Mouse (Mus musculus) v-Abl transformed pro-B cells (cell line): ENCODE measurements around the gene Tnik.

Experiments used
- in situ Hi-C, 2 experiments: fragments of 400-800 bp; cut with MboI; formaldehyde crosslinking; loops; one replicate each; pipeline ENCODE4 v1.15.1; 2025; ENCODE audit not compliant: unreplicated experiment in 2 of 2

The Tnik gene

DNA sequence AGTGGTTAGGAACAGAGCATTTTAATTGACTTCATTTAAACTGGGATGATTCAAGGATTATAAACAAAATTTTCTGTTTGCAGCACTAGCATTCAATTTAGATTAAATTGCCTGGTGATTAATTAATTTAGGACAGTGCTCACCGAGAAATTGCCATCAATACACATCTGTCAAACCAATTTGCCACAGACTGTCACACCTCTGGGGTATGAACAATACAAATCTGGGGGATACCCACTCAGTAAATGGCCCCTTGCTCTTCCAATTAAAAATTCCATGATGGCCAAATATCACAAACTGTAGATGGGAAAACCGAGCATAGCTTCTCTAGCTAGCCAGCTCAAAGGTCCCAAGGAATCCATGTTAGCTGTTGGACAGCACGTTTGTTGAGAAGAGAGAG lies 419.4 kb downstream of the Tnik start:
- in situ Hi-C loops = no loop called here

DNA sequence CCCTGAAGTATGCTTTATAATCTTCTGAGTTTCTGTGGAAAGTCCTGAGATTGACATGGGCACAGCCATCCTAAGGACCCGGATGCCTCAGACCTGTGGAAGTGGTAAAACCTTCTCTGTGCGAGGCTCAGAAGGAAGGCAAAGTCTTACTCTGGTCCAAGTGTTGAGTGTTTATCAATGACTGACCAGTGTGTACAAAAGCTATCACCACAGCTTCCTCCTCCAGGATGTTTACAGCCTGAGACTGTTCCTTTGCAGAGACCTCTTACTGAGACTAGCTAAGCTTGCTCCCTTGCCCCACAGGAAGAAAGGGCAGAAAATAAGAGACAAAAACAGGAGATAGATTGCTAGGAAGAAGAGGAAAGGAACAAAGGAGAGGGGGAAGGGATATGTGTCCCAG lies 422.5 kb downstream of the Tnik start:
- in situ Hi-C loops = no loop called here

DNA sequence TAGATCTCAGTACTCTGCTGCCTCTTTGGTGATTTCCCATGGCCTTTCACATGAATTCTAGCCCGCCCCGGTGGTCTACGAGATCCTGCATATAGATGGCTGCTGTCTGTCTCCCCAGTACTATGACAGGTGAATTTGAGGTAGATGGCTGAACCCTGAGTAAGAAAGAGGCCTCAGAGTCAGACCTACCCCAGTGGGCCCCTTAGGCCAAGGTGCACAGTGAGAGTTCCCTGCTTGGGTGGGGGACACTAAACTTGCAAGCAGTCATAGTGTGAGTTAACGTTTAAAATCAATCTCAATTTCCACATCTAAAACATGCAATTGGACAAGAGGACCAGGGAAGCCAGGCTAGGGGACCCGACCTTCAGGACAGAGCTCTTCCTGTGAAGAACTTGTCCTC lies 431.8 kb downstream of the Tnik start:
- in situ Hi-C loops = no loop called here

DNA sequence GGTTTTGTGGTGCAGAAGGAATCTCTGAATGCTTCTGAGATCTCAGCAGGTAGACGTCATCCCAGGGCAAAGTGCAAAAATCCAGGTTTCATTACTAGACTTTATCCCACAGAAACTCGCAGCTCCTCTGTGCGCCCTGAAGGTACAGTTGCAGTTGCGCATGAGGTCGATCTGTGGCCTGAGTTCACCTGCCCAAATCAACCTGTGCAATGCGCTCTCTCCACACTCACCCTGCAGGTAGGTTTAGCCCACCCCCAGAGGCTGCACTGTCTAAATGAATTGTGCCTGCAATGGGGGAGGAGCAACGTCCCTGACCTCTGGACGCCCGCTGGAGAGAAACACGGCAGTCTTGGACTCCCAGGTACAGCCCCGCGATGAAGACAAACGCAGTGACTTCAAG lies 432.6 kb downstream of the Tnik start:
- in situ Hi-C loops = no loop called here

DNA sequence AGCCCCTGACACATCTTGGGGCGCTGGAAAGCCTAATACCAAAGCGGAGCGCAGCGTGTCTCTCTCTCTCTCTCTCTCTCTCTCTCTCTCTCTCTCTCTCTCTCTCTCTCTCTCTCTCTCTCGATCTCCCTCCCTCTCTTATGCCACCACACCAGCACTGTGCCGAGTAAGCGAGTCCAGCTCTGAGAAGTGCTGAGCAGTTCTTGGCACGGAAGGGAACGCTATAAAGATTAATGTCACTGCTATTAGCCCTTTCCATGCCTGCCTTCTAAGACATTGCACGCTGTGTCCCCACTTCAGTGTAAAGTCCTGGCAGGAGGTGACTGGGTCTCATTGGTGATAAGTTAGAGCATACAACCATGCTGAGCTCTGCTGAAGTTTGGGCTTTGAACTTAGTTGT lies 433.1 kb downstream of the Tnik start:
- in situ Hi-C loops = no loop called here

DNA sequence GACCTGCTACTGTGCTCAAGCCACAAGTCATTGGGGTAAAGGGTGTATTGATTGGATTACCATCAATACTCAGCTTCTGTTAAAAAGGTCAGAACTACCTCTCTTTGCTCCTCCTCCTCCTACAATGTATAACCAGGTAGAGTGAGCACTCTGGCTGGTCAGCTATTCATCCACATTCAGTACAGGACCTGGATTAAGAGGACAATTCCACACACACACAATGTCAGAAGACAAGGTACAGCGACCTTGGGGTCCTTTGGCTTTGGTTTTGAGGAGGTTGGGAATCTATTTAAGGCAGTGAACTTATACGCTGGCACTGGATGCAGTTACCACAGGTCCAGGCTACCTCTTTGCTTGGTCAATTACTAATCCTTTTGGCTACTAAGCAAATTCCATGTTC lies 434.8 kb downstream of the Tnik start, which contains the start of gene Slc2a2:
Gene Slc2a2 (plus strand): TSS at position 107 of the 400 bp plus-strand sequence.
- in situ Hi-C loops = no loop called here

DNA sequence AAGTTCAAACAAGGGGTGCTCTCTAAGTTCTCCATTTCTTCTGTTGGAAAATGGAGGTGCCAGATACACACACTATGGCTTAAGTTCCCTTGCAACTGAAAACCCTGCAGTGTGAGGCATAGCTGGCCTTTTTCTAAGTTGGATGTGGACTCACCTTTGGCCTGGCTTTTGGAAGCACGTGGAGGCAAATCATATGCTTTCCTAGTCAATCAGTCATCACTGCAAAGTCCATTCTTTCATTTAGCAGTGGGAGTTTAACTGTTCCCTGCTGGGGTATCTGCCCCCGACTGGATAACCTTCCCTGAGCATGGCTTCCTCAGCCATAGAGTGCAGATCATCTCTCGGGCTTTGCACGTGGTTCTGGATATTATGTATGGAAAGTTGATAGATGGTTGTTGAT lies 436.6 kb downstream of the Tnik start:
- in situ Hi-C loops = no loop called here

- in situ Hi-C loops = loop anchor here (5.0 kb wide), 1 partner anchor 262 kb away; no protein-coding TSS in a partner anchor
Observed at GRCm38 (mm10) chr3:28705522-28706137, 442.6 kb downstream of the Tnik start.

DNA sequence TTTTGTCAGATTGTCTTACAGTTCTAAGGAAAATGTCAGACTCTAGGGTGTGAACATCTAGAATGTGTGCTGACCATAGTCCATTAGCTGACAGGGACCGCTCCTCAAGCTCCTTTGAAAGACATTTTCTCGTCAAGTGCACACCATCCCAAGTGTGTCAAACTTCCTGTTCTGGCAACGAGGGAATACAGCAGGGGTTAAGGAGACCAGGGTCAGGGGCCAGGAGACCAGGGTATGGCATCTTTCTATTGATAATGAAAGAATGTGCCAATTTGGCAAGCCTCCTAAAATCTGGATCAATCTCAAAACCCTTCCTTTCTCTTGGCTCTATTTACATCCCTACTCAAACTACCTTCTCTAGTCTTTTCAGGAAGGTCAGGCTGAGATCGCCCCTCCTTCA lies 443.7 kb downstream of the Tnik start:
- in situ Hi-C loops = loop anchor here (5.0 kb wide), 1 partner anchor 261 kb away; no protein-coding TSS in a partner anchor

GRCm38 (mm10) chr3:28709740-28710139 lies 446.7 kb downstream of the Tnik start:
- in situ Hi-C loops = loop anchor here (5.0 kb wide), 1 partner anchor 258 kb away; no protein-coding TSS in a partner anchor

GRCm38 (mm10) chr3:28713913-28714698 lies 451.1 kb downstream of the Tnik start:
- in situ Hi-C loops = no loop called here

GRCm38 (mm10) chr3:28718521-28718920 lies 455.5 kb downstream of the Tnik start:
- in situ Hi-C loops = no loop called here

- in situ Hi-C loops = no loop called here
Observed at GRCm38 (mm10) chr3:28721218-28721617, 458.2 kb downstream of the Tnik start.

GRCm38 (mm10) chr3:28721838-28722237 lies 458.8 kb downstream of the Tnik start:
- in situ Hi-C loops = no loop called here

DNA sequence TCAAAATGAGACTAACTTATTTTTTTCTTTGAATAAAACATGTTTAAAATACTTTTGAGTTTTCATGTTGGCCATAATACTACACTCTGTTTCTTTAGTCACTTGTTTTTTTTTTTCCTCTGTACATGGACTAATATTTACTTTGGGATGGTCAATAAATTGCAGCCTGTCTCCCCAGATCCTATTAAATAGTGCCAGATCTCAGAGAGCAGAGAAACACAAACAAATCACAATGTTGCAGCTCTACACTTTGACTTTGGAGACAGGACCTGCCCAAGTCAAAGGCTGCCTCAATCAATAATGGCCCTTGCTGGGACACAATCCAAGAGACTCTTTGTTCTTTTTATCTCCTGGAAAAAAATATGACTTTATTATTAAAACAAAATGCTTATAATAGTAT lies 459.5 kb downstream of the Tnik start:
- in situ Hi-C loops = no loop called here

DNA sequence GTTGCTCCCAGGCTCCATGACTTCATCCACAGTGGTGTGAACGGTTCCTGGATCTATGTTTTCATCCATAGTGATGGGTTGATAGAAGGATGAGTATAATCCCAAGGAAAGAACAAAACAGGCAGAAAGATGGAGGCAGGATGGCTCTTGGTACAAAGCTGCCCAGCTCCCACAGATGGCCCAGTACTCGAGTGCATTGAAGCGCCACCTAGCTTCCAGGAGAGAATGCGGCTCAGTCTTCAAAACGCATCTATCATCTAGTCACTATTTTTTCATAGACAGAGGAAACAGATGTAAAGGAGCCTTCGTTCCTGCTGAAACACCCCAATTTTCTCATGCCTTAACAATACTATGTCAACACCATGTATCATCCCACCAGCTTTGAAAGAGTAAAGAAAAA lies 460.5 kb downstream of the Tnik start:
- in situ Hi-C loops = no loop called here

- in situ Hi-C loops = loop anchor here in 1 of 2 experiments (25.0 kb wide), 1 partner anchor 1288 kb away; no protein-coding TSS in a partner anchor
Observed at GRCm38 (mm10) chr3:28725203-28725602, 462.2 kb downstream of the Tnik start.
